In the genomic region with DNA sequence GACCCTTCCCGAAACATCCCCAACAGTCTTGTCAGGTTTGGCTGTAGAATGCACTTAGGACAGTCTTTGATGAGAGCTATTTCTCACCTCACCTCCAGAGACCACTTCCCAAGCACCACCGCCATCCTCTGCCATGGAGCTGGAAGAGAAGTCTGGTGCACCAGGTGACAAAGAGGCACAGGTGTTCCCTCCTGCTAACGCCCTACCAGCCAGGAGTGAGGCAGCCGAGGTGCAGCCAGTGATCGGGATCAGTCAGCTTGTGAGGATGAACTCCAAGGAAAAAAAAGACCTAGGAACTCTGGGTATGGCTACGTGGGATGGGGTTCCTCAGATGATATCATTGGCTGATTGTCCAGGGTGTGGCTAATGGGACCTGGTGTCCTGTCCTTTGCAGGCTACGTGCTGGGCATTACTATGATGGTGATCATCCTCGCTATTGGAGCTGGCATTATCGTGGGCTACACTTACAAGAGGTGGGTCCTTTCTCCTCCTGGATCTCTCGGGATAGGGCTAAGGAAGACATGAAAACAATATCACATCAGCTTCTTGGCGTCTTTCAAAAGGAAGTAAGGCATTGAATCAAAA, we compare ENCODE assay signal across 9 mouse cellular contexts. TPM values are rescaled to one million over a fixed set of nuclear protein-coding genes. Genes with fewer than 3 reads are reported as not detected.
DNase-seq lines count a peak whose midpoint lies in the region; ATAC-seq and TF ChIP-seq lines count a peak whose summit lies in the region.
"Had no signal": no experiment of that assay in that cellular context is flagged by ENCODE, and none has a peak within 500 bp of the region (broad histone marks: within the 10 kb centered on the region; RNA-seq: fewer than 3 reads in every experiment).

No protein-coding gene starts in this region.

- ATAC-seq in hindbrain, embryonic 14.5 days (ENCODE audit: low FRiP score), result no peak
- ATAC-seq in hindbrain, embryonic 12.5 days (ENCODE audit: low FRiP score), result no peak
- no peak for ATAC-seq in midbrain, embryonic 15.5 days (replicated peaks)
- no peak for ATAC-seq in midbrain, embryonic 16.5 days
- ATAC-seq in forebrain, embryonic 15.5 days (replicated peaks), result no peak

- no peaks in the 10 kb centered on the region for H3K79me2 ChIP-seq in myocyte (ENCODE audit: control insufficient read depth, insufficient read depth)

- H3K4me3 ChIP-seq in hindbrain, embryonic 14.5 days (replicated peaks; ENCODE audit: low read length), result no peak overlapping the region
- H3K4me3 ChIP-seq in hindbrain, embryonic 12.5 days, result no peak overlapping the region
- no peak overlapping the region for H3K4me3 ChIP-seq in midbrain, embryonic 15.5 days
- H3K4me3 ChIP-seq in midbrain, embryonic 16.5 days (ENCODE audit: low read depth, low read length), result no peak overlapping the region
- H3K4me3 ChIP-seq in myocyte, result no peak overlapping the region
- H3K4me3 ChIP-seq in forebrain, embryonic 15.5 days, result no peak overlapping the region

- 0 out of 2 replicates have a peak overlapping the region, but pooled peaks have one; percentile 100 for H3K4me2 ChIP-seq in hindbrain, embryonic 14.5 days (replicated peaks)
- H3K4me2 ChIP-seq in hindbrain, embryonic 12.5 days (replicated peaks), result no peak overlapping the region
- H3K4me2 ChIP-seq in midbrain, embryonic 15.5 days, result peak overlapping the region; percentile 100
- no peak overlapping the region; the same call in 1 of the 2 replicates for H3K4me2 ChIP-seq in midbrain, embryonic 16.5 days (ENCODE audit: low read length)
- peak overlapping the region; percentile 93 for H3K4me2 ChIP-seq in myocyte (ENCODE audit: low read depth)
- no peak overlapping the region for H3K4me2 ChIP-seq in forebrain, embryonic 15.5 days (replicated peaks)

- no peak overlapping the region for H3K9ac ChIP-seq in hindbrain, embryonic 14.5 days
- H3K9ac ChIP-seq in hindbrain, embryonic 12.5 days, result no peak overlapping the region
- H3K9ac ChIP-seq in midbrain, embryonic 15.5 days, result no peak overlapping the region
- H3K9ac ChIP-seq in midbrain, embryonic 16.5 days (ENCODE audit: low read depth, low read length), result no peak overlapping the region
- no peak overlapping the region for H3K9ac ChIP-seq in forebrain, embryonic 15.5 days (replicated peaks)

- H3ac ChIP-seq in myocyte (ENCODE audit: control insufficient read depth, insufficient read length), result no peak overlapping the region

- H3K4me1 ChIP-seq in hindbrain, embryonic 14.5 days (replicated peaks; ENCODE audit: control insufficient read depth, insufficient read depth, low read length), result peaks cover 28% of the 10 kb centered on the region
- peaks cover 44% of the 10 kb centered on the region for H3K4me1 ChIP-seq in hindbrain, embryonic 12.5 days
- peaks cover 41% of the 10 kb centered on the region for H3K4me1 ChIP-seq in midbrain, embryonic 15.5 days
- peaks cover 24% of the 10 kb centered on the region for H3K4me1 ChIP-seq in midbrain, embryonic 16.5 days (ENCODE audit: control insufficient read depth, insufficient read depth, low read length)
- H3K4me1 ChIP-seq in forebrain, embryonic 15.5 days, result peaks cover 37% of the 10 kb centered on the region

- no peak overlapping the region for H3K27ac ChIP-seq in hindbrain, embryonic 14.5 days
- H3K27ac ChIP-seq in hindbrain, embryonic 12.5 days, result no peak overlapping the region
- no peak overlapping the region for H3K27ac ChIP-seq in midbrain, embryonic 15.5 days
- H3K27ac ChIP-seq in midbrain, embryonic 16.5 days (ENCODE audit: low read length), result no peak overlapping the region
- H3K27ac ChIP-seq in forebrain, embryonic 15.5 days (replicated peaks), result no peak overlapping the region

- DNase-seq in cerebellum, adult 9-10 months, result peak; percentile 59
- DNase-seq in cerebellum, adult 8-10 months, result no peak
- DNase-seq in hindbrain, embryonic 14.5 days (ENCODE audit: low spot score), result no peak
- DNase-seq: lung, postnatal 36 days had no signal

- TF ChIP-seq POLR2A in myocyte (IDR thresholded peaks at IDR 0.05; ENCODE audit: insufficient read length, low read depth), result no peak

- no peaks in the 10 kb centered on the region for H3K9me3 ChIP-seq in hindbrain, embryonic 14.5 days (ENCODE audit: control insufficient read depth, low read length)
- no peaks in the 10 kb centered on the region for H3K9me3 ChIP-seq in hindbrain, embryonic 12.5 days (replicated peaks)
- no peaks in the 10 kb centered on the region for H3K9me3 ChIP-seq in midbrain, embryonic 15.5 days
- H3K9me3 ChIP-seq in midbrain, embryonic 16.5 days (replicated peaks; ENCODE audit: control insufficient read depth, low read length, poor library complexity, severe bottlenecking), result no peaks in the 10 kb centered on the region
- no peaks in the 10 kb centered on the region for H3K9me3 ChIP-seq in forebrain, embryonic 15.5 days

- peaks cover 10% of the 10 kb centered on the region; the same call in 1 of the 2 replicates for H3K36me3 ChIP-seq in hindbrain, embryonic 14.5 days (replicated peaks; ENCODE audit: control insufficient read depth, insufficient read depth)
- no peaks in the 10 kb centered on the region for H3K36me3 ChIP-seq in hindbrain, embryonic 12.5 days
- peaks cover 5% of the 10 kb centered on the region; the same call in 1 of the 2 replicates for H3K36me3 ChIP-seq in midbrain, embryonic 15.5 days (replicated peaks)
- H3K36me3 ChIP-seq in midbrain, embryonic 16.5 days (ENCODE audit: control insufficient read depth, insufficient read depth, low read length), result 0 out of 2 replicates have a peak, but pooled peaks cover 2% of the 10 kb centered on the region
- H3K36me3 ChIP-seq in myocyte (ENCODE audit: control insufficient read depth, insufficient read depth), result no peaks in the 10 kb centered on the region
- peaks cover 17% of the 10 kb centered on the region; the same call in 1 of the 2 replicates for H3K36me3 ChIP-seq in forebrain, embryonic 15.5 days

- no peaks in the 10 kb centered on the region; the same call in 1 of the 2 replicates for H3K27me3 ChIP-seq in hindbrain, embryonic 14.5 days (ENCODE audit: control insufficient read depth, insufficient read depth, low read length)
- H3K27me3 ChIP-seq in hindbrain, embryonic 12.5 days, result peaks cover 5% of the 10 kb centered on the region; the same call in 1 of the 2 replicates
- no peaks in the 10 kb centered on the region for H3K27me3 ChIP-seq in midbrain, embryonic 15.5 days (replicated peaks)
- no peaks in the 10 kb centered on the region for H3K27me3 ChIP-seq in midbrain, embryonic 16.5 days (ENCODE audit: control insufficient read depth, insufficient read depth, low read depth, low read length)
- H3K27me3 ChIP-seq in myocyte (ENCODE audit: control insufficient read depth, insufficient read depth, insufficient read length), result no peaks in the 10 kb centered on the region
- H3K27me3 ChIP-seq in forebrain, embryonic 15.5 days, result no peaks in the 10 kb centered on the region

- WGBS in hindbrain, embryonic 14.5 days, result 91% methylated on average over 11 of the region's 11 CpGs
- 87% methylated on average over 11 of the region's 11 CpGs for WGBS in hindbrain, embryonic 12.5 days
- 87% methylated on average over 11 of the region's 11 CpGs for WGBS in midbrain, embryonic 15.5 days
- WGBS in midbrain, embryonic 16.5 days, result 91% methylated on average over 11 of the region's 11 CpGs
- WGBS in forebrain, embryonic 15.5 days, result 91% methylated on average over 11 of the region's 11 CpGs

TF ChIP-seq in myocyte, 11 proteins besides CTCF, POLR2A, EP300 and RAD21:
- TF ChIP-seq REST (IDR thresholded peaks at IDR 0.05; ENCODE audit: insufficient read depth, insufficient read length) (no peak), TCF12 (IDR thresholded peaks at IDR 0.05; ENCODE audit: insufficient read depth, poor library complexity, severe bottlenecking) (no peak), MAX (IDR thresholded peaks at IDR 0.05; ENCODE audit: low read depth) (no peak), POLR2AphosphoS2 (IDR thresholded peaks at IDR 0.05; ENCODE audit: insufficient read length, low read depth) (no peak), E2F4 (IDR thresholded peaks at IDR 0.05; ENCODE audit: insufficient read depth) (no peak), USF1 (IDR thresholded peaks at IDR 0.05; ENCODE audit: low read depth) (no peak), CEBPB (IDR thresholded peaks at IDR 0.05; ENCODE audit: insufficient read depth, poor library complexity, severe bottlenecking) (no peak), MYOG (IDR thresholded peaks at IDR 0.05; ENCODE audit: control insufficient read depth in 1 of 3, insufficient read depth in 1 of 3, insufficient read length in 2 of 3, low read depth in 2 of 3) (no peak), MYOD1 (IDR thresholded peaks at IDR 0.05; ENCODE audit: control insufficient read depth in 1 of 3, insufficient read length in 2 of 3, low read depth in 2 of 3) (no peak), SRF (IDR thresholded peaks at IDR 0.05; ENCODE audit: control insufficient read depth, insufficient read length, low read depth) (no peak), TCF3 (IDR thresholded peaks at IDR 0.05; ENCODE audit: insufficient read length, low read depth) (no peak)

RNA-seq across cellular contexts. Expression of a gene that starts 3.0 kb away (rescaled TPM):
- 20.9 and 21.3 TPM in 2 replicates for polyA plus RNA-seq in hindbrain, embryonic 14.5 days (2014; fragmentation: Nextera tagmentation; extraction: Ambion mirVana)
- 19.9 and 22.0 TPM in 2 replicates for polyA plus RNA-seq in hindbrain, embryonic 12.5 days (2016; fragmentation: Nextera tagmentation; extraction: Ambion mirVana)
- 26.5 and 26.6 TPM in 2 replicates for polyA plus RNA-seq in midbrain, embryonic 15.5 days (2015; fragmentation: Nextera tagmentation; extraction: Ambion mirVana)
- 22.8 and 29.5 TPM in 2 replicates for polyA plus RNA-seq in midbrain, embryonic 16.5 days (2015; fragmentation: Nextera tagmentation; extraction: Ambion mirVana)
- 5.8 TPM for polyA plus RNA-seq in myocyte (2012; fragmentation: generic; extraction: Trizol)
- polyA plus RNA-seq in forebrain, embryonic 15.5 days (2015; fragmentation: Nextera tagmentation; extraction: Ambion mirVana), result 34.4 and 36.6 TPM in 2 replicates

RNA-seq across cellular contexts. Expression of a gene that starts 44.5 kb away (rescaled TPM):
- 47.6 and 50.4 TPM in 2 replicates for polyA plus RNA-seq in hindbrain, embryonic 14.5 days (2014; fragmentation: Nextera tagmentation; extraction: Ambion mirVana)
- polyA plus RNA-seq in hindbrain, embryonic 12.5 days (2016; fragmentation: Nextera tagmentation; extraction: Ambion mirVana), result 115 and 119 TPM in 2 replicates
- 60.9 and 63.2 TPM in 2 replicates for polyA plus RNA-seq in midbrain, embryonic 15.5 days (2015; fragmentation: Nextera tagmentation; extraction: Ambion mirVana)
- 41.6 and 52.0 TPM in 2 replicates for polyA plus RNA-seq in midbrain, embryonic 16.5 days (2015; fragmentation: Nextera tagmentation; extraction: Ambion mirVana)
- polyA plus RNA-seq in myocyte (2012; fragmentation: generic; extraction: Trizol), result 14.5 TPM
- polyA plus RNA-seq in forebrain, embryonic 15.5 days (2015; fragmentation: Nextera tagmentation; extraction: Ambion mirVana), result 63.5 and 66.2 TPM in 2 replicates

Comparison
In these comparisons a context has a peak if more than half of its experiments do, and no peak if none do; other contexts are left out.
1. H3K4me2 ChIP-seq: peak in hindbrain, embryonic 14.5 days (single experiment), midbrain, embryonic 15.5 days (single experiment) and myocyte (single experiment); none in hindbrain, embryonic 12.5 days (single experiment), midbrain, embryonic 16.5 days (single experiment) and forebrain, embryonic 15.5 days (single experiment).